Mouse (Mus musculus) urinary bladder, postnatal 10 days (tissue): ENCODE measurements around the gene Isoc2a.

Experiments
- DNase-seq: peaks from one replicate; pipeline ENCODE4 v3.0.0; 2022; ENCODE audit warnings: low spot score

Isoc2a gene

DNA sequence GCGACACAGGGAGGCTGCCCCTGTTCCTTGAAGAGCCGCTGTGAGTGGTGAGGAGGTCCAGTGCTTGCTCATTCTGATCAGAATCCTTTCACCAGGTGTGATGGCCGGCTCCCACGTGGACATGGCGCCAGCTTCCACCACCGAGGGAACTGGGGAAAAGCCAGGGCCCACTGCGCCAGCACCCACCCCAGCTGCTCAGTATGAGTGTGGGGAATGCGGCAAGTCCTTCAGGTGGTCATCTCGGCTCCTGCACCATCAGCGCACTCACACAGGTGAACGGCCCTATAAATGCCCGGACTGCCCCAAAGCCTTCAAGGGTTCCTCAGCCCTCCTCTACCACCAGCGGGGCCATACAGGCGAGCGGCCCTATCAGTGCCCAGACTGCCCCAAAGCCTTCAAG lies 41.7 kb downstream of the Isoc2a start:
- DNase-seq, result no peak

DNA sequence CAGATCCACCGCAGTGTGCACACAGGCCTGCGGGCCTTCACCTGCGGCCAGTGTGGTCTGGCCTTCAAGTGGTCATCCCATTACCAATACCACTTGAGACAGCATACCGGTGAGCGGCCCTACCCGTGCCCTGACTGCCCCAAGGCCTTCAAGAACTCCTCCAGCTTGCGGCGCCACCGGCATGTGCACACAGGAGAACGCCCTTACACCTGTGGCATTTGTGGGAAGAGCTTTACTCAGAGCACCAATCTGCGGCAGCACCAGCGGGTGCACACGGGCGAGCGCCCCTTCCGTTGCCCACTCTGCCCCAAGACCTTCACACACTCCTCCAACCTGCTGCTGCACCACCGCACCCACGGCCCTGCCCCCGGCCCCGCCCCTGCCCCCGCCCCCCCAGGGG lies 42.1 kb downstream of the Isoc2a start:
- DNase-seq, result no peak

DNA sequence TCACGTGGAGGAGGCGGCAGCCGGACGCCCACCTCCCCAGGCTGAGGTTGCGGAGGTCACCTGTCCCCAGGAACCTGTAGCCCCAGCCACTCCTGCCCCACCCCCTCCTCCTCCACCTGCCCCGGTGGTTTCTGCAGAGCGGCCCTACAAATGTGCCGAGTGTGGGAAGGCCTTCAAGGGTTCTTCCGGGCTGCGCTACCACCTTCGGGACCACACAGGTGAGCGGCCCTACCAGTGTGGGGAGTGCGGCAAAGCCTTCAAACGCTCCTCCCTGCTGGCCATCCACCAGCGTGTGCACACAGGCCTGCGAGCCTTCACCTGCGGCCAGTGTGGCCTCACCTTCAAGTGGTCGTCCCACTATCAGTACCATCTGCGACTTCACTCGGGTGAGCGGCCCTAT lies 43.0 kb downstream of the Isoc2a start:
- DNase-seq, result no peak

DNA sequence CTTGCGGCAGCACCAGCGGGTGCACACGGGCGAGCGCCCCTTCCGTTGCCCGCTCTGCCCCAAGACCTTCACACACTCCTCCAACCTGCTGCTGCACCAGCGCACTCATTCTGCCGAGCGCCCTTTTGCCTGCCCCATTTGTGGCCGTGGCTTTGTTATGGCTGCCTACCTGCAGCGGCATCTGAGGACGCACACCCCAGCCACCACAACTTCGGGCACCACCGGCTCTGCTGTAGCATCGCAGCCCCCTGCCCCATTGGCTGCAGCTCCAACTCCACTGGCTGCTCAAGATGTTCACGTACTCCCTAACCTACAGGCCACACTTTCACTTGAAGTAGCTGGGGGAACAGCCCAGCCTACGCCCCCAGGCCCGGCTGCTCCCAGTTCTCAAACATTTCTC lies 43.5 kb downstream of the Isoc2a start:
- no peak for DNase-seq

DNA sequence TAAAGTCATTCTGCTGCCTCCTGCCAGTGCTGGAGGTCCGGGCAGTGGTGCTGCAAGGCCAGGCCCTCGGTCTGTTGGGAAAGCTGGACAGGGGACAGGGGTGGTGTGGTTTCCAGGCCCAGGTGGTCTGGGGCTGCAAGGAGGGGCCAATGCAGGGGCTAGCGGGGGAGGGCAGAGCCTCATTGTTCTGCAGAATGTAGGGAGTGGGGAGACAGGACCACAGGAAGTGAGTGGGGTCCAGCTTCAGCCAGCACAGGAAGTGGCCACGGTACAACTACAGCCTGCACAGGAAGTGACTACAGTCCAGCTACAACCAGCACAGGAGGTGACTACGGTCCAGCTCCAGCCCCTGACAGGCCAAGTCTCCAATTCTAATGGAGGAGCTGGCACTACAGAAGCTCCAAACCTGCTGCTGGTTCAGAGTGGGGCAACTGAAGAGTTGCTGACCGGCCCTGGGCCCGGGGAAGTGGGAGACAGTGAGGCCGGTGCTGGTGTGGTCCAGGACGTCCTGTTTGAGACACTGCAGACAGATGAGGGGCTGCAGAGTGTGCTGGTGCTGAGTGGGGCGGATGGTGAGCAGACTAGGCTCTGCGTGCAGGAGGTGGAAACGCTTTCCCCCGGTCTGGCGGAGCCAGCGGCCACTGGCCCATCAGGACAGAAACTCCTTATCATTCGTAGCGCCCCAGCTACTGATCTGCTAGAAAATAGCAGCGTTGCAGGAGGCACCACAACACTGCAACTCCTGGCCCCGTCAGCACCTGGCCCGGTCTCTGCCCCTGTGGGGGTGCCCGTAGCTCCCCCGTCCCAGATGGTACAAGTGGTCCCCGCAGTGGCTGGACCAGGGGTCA lies 44.2 kb downstream of the Isoc2a start:
- DNase-seq, result no peak

DNA sequence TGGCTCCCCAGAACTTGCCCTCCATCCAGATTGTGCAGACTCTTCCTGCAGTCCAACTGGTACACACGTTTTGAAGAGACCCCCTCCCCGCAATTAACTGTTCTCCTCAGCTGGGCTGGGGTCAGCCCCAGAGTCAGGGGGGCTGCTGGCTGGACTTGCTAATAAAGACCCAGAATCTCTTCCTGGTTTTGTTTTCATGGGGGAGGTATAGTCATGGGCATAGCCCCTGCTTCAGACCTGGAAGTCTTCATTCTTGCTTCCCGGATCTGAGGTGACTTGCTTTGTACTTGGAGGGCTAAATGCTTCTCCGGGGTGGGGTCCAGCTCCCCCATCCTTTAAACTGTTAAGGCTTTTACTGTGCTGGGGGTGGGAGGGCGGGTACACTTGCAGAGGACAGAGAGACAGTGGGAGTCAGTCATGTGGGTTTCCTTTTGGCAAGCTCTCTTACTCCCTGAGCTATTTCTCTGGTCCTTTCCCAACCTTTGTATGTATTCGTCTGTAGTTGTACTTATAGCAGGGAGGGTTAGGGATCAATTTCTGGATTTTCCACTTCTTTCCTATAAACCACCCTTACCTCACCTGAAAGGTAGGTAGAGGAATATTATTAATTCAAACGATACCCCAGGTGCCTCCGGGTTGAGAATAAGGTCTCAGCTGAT lies 45.0 kb downstream of the Isoc2a start, which contains the start of gene Nat14:
Nat14 (plus strand) TSS at position 205 of the 659 bp plus-strand sequence.
- no peak for DNase-seq

DNA sequence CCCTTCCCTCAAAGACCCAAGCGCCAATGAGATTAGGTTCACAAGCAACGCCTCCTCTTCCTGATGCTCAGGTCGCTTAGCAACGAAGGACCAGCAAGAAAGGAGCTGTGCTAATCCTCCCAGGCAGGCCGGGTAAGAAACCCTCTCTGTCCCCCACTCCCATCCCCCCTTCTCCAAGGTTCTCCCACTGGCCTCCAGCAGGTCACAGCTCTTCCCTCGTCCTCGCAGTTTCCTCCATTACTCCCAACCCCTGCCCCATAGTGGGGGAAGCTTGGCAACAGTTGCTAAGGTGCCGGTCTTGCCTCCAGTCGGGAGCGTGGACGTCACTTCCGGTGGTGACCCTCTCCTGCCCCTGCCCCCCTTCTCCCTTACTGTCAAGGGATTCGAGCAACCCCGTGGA lies 45.6 kb downstream of the Isoc2a start:
- DNase-seq, result no peak

DNA sequence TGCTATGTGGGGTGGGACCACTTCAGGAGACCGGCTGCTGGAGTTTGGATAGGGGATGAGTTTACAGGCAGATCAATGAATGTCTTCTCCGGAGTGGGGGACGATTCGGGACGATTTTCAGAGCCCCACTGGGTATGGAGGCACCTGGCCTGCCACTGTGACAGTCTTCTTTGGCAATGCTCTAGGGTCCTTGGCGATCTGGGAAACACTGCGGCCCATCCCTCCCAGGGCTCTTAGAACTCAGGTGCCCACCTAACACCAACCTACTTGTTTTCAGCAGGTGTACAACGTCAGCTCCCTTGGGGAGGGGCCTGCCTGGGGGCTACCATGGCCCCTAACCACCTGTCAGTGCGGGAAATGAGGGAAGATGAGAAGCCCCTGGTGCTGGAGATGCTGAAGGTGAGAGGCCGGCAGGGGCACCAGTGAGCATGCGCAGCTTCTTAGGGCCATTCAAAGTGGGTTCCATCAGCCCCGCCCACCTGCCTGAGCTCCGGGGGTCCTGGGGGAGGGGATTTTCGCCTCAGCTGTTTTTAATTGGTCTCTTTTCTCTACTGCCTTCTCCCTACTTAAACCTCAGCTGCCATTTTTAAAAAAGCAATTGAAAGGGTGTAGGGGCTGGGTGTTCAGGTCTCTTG lies 46.1 kb downstream of the Isoc2a start:
- DNase-seq, result no peak

DNA sequence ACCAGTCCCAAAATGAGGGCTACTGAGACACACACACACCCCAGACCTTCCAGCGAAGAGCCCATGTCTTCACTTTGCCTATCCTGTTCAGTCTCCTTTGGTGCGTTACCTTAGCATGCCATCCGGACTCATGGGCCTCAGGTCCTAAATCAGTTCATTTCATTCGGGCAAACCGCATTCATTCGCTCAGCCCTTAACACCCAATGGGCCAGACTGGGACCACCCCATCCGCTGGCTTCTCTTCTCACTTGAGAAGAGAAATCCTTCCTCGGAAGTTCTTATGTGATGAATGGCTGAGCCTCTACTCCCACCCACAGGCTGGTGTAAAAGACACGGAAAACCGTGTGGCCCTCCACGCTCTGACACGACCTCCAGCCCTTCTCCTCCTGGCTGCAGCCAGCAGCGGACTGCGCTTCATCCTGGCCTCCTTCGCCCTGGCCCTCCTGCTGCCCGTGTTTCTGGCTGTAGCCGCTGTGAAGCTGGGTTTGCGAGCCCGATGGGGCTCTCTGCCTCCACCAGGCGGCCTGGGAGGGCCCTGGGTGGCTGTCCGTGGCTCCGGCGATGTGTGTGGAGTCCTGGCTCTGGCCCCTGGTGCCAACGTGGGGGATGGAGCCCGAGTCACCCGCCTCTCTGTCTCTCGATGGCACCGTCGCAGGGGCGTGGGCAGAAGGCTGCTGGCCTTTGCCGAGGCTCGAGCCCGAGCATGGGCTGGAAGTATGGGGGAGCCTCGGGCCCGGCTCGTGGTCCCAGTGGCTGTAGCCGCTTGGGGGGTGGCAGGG lies 46.8 kb downstream of the Isoc2a start:
- no peak for DNase-seq

DNA sequence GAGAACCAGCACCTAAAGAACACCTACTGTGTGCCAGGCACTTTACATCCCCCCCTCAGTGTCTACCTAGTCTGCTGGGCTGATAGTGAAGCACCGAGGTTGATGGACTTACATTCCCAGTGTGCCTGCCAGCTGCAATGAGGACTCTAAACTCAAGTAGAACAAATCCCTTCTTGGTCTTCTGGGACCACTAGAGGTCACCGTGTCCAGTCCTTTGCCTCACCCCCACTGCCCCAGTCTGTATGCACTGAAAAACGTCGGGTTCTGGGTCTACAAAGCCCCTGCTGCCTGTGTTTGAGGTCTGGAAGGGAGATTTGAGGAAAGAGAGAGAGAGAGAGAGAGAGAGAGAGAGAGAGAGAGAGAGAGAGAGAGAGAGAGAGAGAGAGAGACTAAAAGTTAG lies 47.5 kb downstream of the Isoc2a start:
- no peak for DNase-seq

DNA sequence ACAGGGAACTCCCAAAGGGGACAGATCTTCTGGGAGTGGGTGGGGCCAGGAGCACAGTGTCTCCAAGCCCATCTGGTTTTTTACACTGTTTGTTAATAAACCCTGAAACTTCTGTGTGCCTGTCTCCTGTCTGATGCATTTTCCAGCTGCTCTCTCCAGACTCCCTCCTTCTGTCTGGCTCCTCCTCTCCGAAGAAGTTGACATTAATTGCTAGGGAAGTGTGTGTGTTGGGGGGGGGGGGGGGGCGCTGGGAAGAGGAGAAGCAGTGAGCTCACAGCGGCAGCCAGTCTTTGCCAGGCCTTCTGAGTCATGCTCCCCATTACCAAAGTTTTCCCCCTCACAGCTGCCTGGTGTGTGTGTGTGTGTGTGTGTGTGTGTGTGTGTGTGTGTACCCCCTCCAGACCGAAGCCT lies 47.9 kb downstream of the Isoc2a start:
- no peak for DNase-seq

DNA sequence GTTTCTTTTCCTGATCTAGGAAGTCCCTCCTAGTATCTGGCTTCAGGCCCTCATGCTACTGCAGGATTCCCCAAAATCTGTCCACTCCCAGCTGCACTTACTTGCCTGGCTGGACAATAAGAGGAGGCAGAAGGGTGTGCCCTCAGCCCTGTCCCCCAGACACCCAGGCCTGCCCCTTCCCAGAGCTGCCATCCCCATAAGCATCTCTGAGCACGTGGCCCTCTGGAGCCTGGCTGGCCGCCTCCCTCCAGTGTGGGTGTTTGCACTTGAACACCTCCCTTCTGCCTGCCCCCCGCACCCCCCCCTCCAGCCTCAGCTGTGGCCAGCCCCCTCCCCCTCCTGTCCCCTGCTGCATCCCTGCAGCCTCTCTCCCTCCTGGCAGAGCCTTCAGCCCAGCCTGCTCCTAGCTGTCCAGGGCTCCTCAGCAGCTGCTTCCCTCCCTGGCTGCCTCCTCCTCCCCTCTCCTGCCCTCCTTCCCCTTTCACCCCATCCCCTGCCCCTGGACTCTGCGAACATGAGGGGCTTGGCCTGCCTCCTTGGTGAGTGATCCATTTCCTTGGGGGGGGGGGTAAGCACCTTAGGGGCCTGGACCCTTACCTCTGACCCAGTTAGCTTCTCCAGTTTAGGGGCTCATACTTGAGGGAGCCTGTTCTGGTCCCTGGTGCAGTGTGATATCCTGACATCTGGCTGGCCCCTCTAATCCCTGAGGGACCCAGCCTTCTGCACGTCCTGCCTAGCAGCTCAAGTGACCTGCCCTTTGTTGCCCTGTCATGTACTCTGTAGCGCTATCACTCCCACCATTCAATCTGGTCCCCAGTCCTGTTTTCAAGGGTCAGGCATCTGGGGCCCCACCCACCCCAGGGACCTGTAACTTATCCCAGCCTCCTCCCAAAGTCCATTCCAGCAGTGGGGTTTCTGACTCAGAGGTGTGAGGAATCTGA lies 48.8 kb downstream of the Isoc2a start, which contains the start of gene Ssc5d:
Ssc5d (plus strand) TSS at position 345 of the 941 bp plus-strand sequence.
- no peak for DNase-seq

DNA sequence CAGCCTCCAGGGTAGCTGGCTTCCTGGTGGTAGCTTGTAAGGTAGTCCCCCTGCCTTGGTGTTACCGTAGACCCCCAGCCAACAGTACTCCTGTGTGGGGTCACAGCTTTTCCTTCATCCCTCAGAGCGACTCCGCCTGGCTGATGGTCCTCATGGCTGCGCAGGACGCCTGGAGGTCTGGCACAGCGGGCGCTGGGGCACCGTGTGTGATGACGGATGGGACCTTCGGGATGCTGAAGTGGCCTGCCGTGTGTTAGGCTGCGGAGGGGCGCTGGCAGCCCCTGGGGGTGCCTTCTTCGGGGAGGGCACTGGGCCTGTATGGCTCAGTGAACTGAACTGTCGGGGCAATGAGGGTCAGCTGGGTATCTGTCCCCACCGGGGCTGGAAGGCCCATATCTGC lies 49.9 kb downstream of the Isoc2a start:
- no peak for DNase-seq

DNA sequence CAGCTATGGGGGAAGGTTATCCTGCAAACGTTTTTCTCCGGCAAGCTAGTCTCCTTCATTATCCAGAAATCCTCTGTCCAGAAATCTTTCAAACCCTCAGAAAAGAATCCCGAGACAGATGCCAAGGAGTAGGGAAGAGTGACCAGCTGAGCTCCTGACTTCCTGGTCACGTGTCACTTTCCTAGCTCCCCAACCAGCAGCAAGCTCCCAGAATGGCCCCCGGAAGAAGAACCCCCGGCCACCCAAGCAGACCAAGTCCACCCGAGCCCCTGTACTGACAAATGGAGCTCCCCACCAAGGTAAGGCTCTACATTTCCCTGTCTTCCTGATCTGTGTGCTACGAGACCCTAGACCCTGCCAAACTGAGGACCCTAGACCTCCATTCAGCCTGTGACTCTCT lies 50.8 kb downstream of the Isoc2a start:
- DNase-seq, result no peak

DNA sequence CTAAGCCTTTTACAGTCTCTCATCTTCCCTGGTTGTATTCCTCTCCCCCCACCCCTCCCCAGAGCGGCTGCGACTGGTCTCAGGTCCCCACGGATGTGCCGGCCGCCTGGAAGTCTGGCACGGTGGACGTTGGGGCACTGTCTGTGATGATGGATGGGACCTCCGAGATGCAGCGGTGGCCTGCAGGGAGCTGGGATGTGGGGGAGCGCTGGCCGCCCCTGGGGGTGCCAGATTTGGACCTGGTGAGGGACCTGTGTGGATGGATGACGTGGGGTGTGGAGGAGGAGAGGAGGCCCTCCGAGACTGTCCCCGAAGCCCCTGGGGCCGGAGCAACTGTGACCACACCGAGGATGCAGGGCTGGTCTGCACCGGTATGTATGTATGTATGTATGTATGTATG lies 51.4 kb downstream of the Isoc2a start:
- DNase-seq, result no peak

DNA sequence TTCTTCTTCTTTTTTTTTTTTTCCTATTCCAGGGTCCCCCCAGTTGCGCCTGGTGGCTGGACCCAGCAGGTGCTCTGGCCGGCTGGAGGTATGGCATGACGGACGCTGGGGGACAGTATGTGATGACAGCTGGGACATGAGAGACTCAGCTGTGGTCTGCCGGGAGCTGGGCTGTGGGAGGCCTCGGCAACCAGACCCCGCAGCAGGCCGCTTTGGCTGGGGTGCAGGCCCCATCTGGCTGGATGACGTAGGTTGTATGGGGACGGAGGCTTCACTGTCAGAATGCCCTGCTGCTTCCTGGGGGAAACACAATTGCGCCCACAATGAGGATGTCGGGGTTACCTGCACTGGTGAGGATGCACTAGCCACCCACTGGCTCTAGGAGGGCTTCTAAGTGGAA lies 56.1 kb downstream of the Isoc2a start:
- DNase-seq, result no peak

DNA sequence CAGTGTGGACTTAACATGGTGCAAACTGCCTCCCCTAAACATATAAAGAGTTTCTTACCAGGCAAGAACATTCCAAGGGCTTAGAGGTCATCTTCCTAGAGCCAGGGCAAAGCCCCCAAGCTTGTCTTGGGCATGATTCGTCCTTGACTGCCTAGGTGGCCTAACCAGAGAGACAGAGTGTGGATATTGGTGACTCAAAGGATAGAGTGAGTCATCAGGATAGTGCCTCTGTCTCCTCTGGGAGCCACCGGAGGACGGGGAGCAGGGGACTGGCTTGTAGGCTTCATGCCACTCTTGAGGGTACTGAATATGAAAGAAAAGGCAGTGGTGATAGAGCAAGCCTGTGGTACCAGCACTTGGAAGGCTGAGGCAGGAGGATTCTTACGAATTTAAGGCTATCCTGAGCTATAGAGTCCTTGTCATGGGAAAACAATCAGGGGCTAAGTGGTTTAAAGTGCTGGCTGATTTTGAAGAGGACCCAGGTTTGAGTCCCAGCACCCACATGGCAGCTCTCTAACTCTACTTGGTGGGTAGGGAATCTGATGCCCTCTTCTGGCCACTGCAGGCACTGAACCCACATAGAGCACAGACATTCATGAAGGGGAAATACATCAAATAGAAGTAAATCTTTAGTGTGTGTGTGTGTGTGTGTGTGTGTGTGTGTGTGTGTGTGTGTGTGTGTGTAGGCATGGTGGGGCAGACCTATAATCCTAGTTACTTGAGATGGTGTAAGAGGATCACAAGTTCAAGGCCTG lies 57.4 kb downstream of the Isoc2a start:
- DNase-seq, result no peak

DNA sequence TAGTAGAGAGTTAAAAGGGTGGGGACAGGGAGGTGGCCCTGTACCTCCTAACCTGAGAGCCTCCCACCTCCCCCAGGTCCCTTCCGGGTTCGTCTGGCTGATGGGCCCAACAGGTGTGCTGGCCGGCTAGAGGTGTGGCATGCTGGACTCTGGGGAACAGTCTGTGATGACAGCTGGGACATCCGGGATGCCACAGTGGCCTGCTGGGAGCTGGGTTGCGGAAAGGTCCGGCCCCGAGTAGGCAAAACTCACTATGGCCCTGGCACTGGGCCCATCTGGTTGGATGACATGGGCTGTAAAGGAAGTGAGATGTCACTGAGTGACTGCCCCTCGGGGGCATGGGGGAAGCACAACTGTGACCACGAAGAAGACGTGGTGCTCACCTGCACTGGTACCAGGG lies 59.9 kb downstream of the Isoc2a start:
- DNase-seq, result no peak

DNA sequence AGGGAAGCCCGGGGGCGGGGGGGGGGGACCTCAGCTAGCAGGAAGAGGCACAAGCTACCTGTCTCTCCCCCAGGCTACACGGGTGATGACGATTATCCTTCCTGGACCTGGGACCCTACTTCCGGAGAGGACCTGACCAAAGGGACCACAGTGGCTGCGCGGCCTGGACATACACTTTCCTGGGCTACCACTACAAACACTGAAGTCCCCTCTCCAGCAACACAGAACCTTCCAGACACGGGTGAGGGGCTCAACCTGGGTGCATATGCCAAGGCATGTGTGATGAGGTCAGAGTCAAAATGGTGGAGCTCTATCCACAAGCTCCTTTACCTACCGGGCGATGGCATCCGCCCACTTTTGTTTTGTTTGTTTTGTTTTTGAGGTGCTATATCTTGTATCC lies 60.4 kb downstream of the Isoc2a start:
- DNase-seq, result no peak

DNA sequence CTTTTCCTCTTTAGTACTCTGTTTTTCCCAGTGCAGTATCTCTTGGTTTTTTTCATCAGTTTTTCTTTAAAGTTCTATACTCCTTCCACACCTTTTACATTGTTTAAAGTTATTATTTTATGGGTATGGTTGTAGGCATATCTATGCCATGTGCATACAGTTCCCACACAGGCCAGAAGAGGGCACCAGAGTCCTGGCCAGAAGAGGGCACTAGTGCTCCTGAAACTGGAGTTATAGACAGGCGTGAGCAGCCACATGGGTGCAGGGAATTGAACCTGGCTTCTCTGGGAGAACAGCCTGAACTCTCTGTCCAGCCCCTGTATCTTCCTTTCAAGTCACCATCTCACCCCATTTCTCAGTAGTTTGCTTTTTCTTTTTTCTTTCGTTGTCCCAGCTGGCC lies 61.5 kb downstream of the Isoc2a start:
- no peak for DNase-seq
